Mouse (Mus musculus) forebrain, embryonic 14.5 days (tissue): Measurements from ENCODE around the gene Dusp28. TPM values are rescaled to one million over a fixed set of nuclear protein-coding genes. Genes with fewer than 3 reads are reported as not detected.
A peak's percentile ranks its signal among the peaks of the same experiment; 100 is the strongest.
"Not testable (repeated sequence)": the region's sequence is repeated elsewhere in the genome, so short reads cannot be mapped to it uniquely, and the experiment has no call there.

Experiments
- ATAC-seq: fragments of 200-750 bp; cut with Nextera tagmentation; 2 replicates; pipeline ENCODE4 v1.8.0; 2017; ENCODE audit warnings: mild to moderate bottlenecking, moderate library complexity
- DNase-seq: peaks from one replicate; pipeline ENCODE4 v3.0.0-alpha.2; 2015; ENCODE audit warnings: low spot score
- H3K27ac ChIP-seq: fragments of 300-500 bp; sonication (generic); 2 replicates; pipeline ENCODE4 v1.5.1; 2014; ENCODE audit warnings: low read depth, mild to moderate bottlenecking, control low read depth, low read length, moderate library complexity
- H3K27me3 ChIP-seq: fragments of 300-500 bp; sonication (generic); replicated peaks from 2 replicates; pipeline ENCODE4 v1.6.1; 2014; ENCODE audit warnings: low read length, control low read depth, mixed read lengths; ENCODE audit not compliant: control insufficient read depth, insufficient read depth
- H3K36me3 ChIP-seq: fragments of 300-500 bp; sonication (generic); 2 replicates; pipeline ENCODE4 v1.6.1; 2014; ENCODE audit warnings: low read length, control low read depth; ENCODE audit not compliant: control insufficient read depth, insufficient read depth
- H3K4me1 ChIP-seq: fragments of 300-500 bp; sonication (generic); 2 replicates; pipeline ENCODE4 v1.6.1; 2014; ENCODE audit warnings: antibody characterized with exemption, low read length, control low read depth; ENCODE audit not compliant: control insufficient read depth, insufficient read depth
- H3K4me2 ChIP-seq: fragments of 300-500 bp; sonication (generic); 2 replicates; pipeline ENCODE4 v1.6.1; 2014; ENCODE audit warnings: mild to moderate bottlenecking, control low read depth, low read length
- H3K4me3 ChIP-seq: fragments of 300-500 bp; sonication (generic); 2 replicates; pipeline ENCODE4 v1.5.1; 2014; ENCODE audit warnings: low read depth, low read length, control low read depth
- H3K9ac ChIP-seq: fragments of 300-500 bp; sonication (generic); 2 replicates; pipeline ENCODE4 v1.6.1; 2014; ENCODE audit warnings: mild to moderate bottlenecking, low read length, control low read depth, moderate library complexity
- H3K9me3 ChIP-seq: fragments of 300-500 bp; sonication (generic); replicated peaks from 2 replicates; pipeline ENCODE4 v1.6.1; 2016; ENCODE audit warnings: low read length, control low read depth, mixed read lengths; ENCODE audit not compliant: control insufficient read depth
- WGBS: fragments of 180-500 bp; shearing (Covaris S2); extraction: QIAGEN DNeasy Blood & Tissue Kit; methylation state at CpG from one replicate; pipeline ENCODE4 v1.1.7; 2014; 5-methylcytosine and 5-hydroxymethylcytosine counted together
- polyA plus RNA-seq: library from polyadenylated mRNA; unstranded; fragments of >200 nt; fragmentation: Nextera tagmentation; extraction: Ambion mirVana; gene quantifications from 2 replicates; pipeline ENCODE4 v1.2.1, GENCODE M21; 2014

The Dusp28 gene
- polyA plus RNA-seq, 1 experiment from 2014 or later, result 12.7 TPM

DNA sequence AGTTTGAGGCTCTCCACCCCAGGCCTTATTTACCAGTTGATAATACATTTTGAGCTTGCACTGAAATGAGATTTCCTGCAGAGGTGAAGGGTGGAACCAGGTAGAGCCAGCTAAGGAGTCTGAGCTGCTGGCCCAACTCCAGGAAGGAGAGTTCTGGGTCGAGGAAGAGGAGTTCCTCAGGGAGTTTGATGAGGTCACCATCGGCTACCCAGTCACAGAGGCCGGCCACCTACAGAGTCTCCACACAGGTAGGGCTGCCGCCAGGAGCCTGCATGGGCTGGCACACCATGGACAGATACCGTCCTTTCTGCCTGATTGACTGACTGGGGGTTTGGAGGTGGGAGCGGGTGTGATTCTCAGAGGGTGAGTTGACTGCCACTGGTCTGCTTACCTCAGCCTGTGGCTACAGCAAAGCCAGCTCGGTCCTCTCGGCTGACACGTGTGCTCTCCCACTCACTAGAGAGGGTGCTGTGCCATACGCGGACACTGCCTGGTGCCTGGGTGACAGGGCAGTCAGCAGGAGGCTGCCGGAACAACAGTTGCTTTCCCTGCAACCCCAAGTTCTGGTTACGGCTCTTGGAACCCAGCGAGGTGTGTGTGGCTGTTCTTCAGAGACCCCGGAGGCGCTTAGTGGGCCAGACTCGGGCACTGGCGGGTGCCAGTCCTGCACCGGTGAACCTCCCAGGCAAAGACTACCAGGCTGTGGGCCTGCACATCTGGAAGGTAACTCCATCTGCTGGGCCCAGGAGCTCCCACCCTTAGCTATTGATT is 36.6 kb downstream of the Dusp28 start:
- Histone ChIP-seq H3K27ac (no peak overlapping the region), H3K4me1 (no peaks in the 10 kb centered on the region), H3K27me3 (no peaks in the 10 kb centered on the region), H3K9me3 (no peaks in the 10 kb centered on the region), H3K4me2 (no peak overlapping the region), H3K36me3 (peaks cover 96% of the 10 kb centered on the region), H3K4me3 (no peak overlapping the region), H3K9ac (no peak overlapping the region)
- DNase-seq (no peak), ATAC-seq (no peak)
- WGBS, result 93% methylated on average over 19 of the region's 19 CpGs

GRCm38 (mm10) chr1:92947966-92948365 is 41.2 kb downstream of the Dusp28 start:
- H3K4me2 ChIP-seq, result no peak overlapping the region
- H3K9ac ChIP-seq, result no peak overlapping the region
- H3K27me3 ChIP-seq, result no peaks in the 10 kb centered on the region
- ATAC-seq, result no peak
- no peaks in the 10 kb centered on the region for H3K9me3 ChIP-seq
- peaks cover 69% of the 10 kb centered on the region for H3K36me3 ChIP-seq
- H3K27ac ChIP-seq, result no peak overlapping the region
- no peak overlapping the region for H3K4me3 ChIP-seq
- no peaks in the 10 kb centered on the region for H3K4me1 ChIP-seq
- WGBS, result 97% methylated on average over 3 of the region's 3 CpGs
- DNase-seq, result no peak

- ATAC-seq (no peak), DNase-seq (no peak)
- no peaks in the 10 kb centered on the region for H3K4me1 ChIP-seq
- H3K36me3 ChIP-seq, result peaks cover 55% of the 10 kb centered on the region
- WGBS, result 64% methylated on average over 6 of the region's 6 CpGs
- no peaks in the 10 kb centered on the region for H3K9me3 ChIP-seq
- no peak overlapping the region for H3K27ac ChIP-seq
- no peaks in the 10 kb centered on the region for H3K27me3 ChIP-seq
- no peak overlapping the region for H3K4me3 ChIP-seq
- no peak overlapping the region for H3K4me2 ChIP-seq
- H3K9ac ChIP-seq, result no peak overlapping the region
Measured at GRCm38 (mm10) chr1:92949426-92949825, 42.6 kb downstream of the Dusp28 start.

DNA sequence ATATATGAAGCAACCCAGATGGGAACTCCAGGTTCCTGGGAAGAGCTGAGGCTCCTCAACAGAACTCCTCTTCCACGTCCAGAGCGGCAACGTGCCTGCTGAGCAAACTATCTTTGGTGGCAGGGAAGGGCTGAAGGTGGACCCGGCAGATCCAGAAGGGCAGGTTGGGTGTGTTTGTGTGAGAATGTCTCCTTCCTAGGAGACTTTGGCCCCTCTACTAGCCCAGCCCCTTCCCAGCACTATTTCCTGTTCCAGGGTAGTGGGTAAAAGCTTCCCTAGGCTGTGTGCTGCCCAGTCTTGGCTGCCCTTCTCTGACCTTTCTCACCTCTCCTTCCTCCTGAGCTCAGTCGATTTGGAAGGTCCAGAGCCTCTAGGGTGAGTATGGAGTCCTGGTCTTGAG is 43.8 kb downstream of the Dusp28 start, which contains the start of gene Gpr35:
Gpr35 (plus strand) TSS at position 259 of the 400 bp plus-strand sequence.
- Histone ChIP-seq H3K4me3 (no peak within 1 kb of the TSS), H3K9me3 (no peaks in the 10 kb centered on the region), H3K4me1 (no peaks in the 10 kb centered on the region), H3K27me3 (no peaks in the 10 kb centered on the region), H3K36me3 (peaks cover 43% of the 10 kb centered on the region), H3K27ac (no peak within 1 kb of the TSS), H3K9ac (no peak within 1 kb of the TSS), H3K4me2 (no peak within 1 kb of the TSS)
- no peak for DNase-seq
- 80% methylated on average over 5 of the region's 5 CpGs for WGBS
- no peak for ATAC-seq

DNA sequence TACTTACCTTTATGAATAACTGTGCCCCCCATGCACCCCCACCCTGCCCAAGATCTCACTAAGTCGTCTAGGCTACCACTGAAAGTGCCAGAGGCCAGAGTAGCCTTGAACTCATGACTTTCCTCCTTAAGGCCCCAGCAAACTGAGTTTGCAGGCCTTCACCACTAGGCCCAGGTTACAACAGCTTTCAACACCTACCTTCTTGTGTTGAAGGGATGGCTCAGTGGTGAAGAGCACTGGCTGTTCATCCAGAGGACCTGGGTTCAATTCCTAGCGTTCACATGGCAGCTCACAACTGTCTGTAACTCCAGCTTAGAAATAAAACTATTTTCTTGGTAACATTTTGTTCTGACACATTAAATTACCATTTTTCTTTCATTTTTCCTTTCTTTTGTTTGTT is 46.9 kb downstream of the Dusp28 start:
- Histone ChIP-seq H3K36me3 (peaks cover 12% of the 10 kb centered on the region), H3K4me3 (no peak overlapping the region), H3K9me3 (no peaks in the 10 kb centered on the region), H3K4me2 (no peak overlapping the region), H3K4me1 (no peaks in the 10 kb centered on the region), H3K9ac (no peak overlapping the region), H3K27ac (no peak overlapping the region), H3K27me3 (no peaks in the 10 kb centered on the region)
- ATAC-seq, result no peak
- no peak for DNase-seq
- WGBS, result 71% methylated on average over 2 of the region's 2 CpGs

DNA sequence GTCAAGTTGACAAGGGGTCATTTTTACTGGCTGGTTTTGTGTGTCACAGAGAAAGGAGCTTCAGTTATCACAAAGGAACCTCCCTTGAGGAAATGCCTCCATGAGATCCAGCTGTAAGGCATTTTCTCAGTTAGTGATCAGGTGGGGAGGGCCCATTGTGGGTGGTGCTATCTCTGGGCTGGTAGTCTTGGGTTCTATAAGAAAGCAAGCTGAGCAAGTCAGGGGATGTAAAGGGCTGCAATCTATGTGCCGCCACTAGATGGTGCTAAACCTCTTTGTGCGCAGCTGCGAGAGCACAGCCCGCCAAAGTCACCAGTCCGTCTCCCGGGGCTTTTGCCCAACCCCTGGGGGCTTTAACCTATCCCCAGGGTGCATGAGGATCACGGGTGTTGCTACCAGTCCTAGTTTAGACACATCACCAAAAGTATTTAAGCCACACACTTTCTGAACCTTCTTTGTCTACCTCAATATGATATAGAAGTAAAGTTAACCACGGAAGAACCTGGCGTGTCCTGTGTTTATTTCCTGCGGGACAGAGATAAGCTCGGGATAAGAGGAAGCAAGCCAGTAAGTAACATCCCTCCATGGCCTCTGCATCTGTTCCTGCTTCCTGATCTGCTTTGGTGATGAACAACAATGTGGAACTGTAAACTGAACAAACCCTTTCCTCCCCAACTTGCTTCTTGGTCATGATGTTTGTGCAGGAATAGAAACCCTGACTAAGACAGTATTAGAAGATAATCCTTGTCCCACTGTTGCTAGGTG is 50.0 kb downstream of the Dusp28 start:
- not testable (repeated sequence) for H3K27me3 ChIP-seq, H3K9ac ChIP-seq, H3K4me1 ChIP-seq, H3K36me3 ChIP-seq, H3K4me3 ChIP-seq, H3K27ac ChIP-seq, H3K9me3 ChIP-seq
- WGBS, result 6% methylated on average over 11 of the region's 11 CpGs
- DNase-seq (peak; percentile 20), ATAC-seq (peak; percentile 69)
- H3K4me2 ChIP-seq, result peak overlapping the region; percentile 39

Other genes starting within 250 kb of the Dusp28 start
- gene Gpc1, start 75.3 kb upstream of the Dusp28 start, polyA plus RNA-seq, result 58.4 and 66.8 TPM in 2 replicates
- 1.5 and 2.4 TPM in 2 replicates for gene Ankmy1, start 4.1 kb upstream of the Dusp28 start, polyA plus RNA-seq
- gene Rnpepl1, start 3.8 kb downstream of the Dusp28 start, polyA plus RNA-seq, result 15.5 and 20.1 TPM in 2 replicates
- gene Capn10, start 27.4 kb downstream of the Dusp28 start, polyA plus RNA-seq, result 40.2 and 52.8 TPM in 2 replicates
- 0.29 and 0.33 TPM in 2 replicates for gene Gpr35, start 43.9 kb downstream of the Dusp28 start, polyA plus RNA-seq
- gene Aqp12, start 99.4 kb downstream of the Dusp28 start, polyA plus RNA-seq, result not detected in 2 replicates
- gene Kif1a, start 195.0 kb downstream of the Dusp28 start, polyA plus RNA-seq, result 182 and 247 TPM in 2 replicates
- not detected in 2 replicates for gene Agxt, start 228.3 kb downstream of the Dusp28 start, polyA plus RNA-seq